Mouse (Mus musculus) kidney, postnatal 10 days (tissue): ENCODE data around the gene Epop.

Source experiments
- DNase-seq: peaks from one replicate; pipeline ENCODE4 v3.0.0; 2021; ENCODE audit warnings: mixed read lengths

The Epop gene

GRCm38 (mm10) chr11:97627556-97628302 lies 1.8 kb downstream of the Epop start:
- no peak for DNase-seq

- peak; percentile 19 for DNase-seq
These were observed 2.7 kb downstream of the Epop start for GRCm38 (mm10) chr11:97626850-97627249.

GRCm38 (mm10) chr11:97626431-97626830 lies 3.1 kb downstream of the Epop start:
- DNase-seq: no peak

- no peak for DNase-seq
These were observed 4.0 kb downstream of the Epop start for GRCm38 (mm10) chr11:97625551-97625950.

- DNase-seq: no peak
These were observed 6.3 kb downstream of the Epop start for GRCm38 (mm10) chr11:97623166-97623565.

GRCm38 (mm10) chr11:97622440-97622839 lies 7.1 kb downstream of the Epop start:
- peak; percentile 78 for DNase-seq

GRCm38 (mm10) chr11:97619391-97619795 lies 10.1 kb downstream of the Epop start:
- peak; percentile 91 for DNase-seq

- peak; percentile 41 for DNase-seq
These were observed 11.1 kb downstream of the Epop start for GRCm38 (mm10) chr11:97618368-97618767.

- DNase-seq: no peak
These were observed 14.2 kb downstream of the Epop start for GRCm38 (mm10) chr11:97615276-97615675.

- DNase-seq: peak; percentile 34
These were observed 18.4 kb downstream of the Epop start for GRCm38 (mm10) chr11:97611076-97611475.

GRCm38 (mm10) chr11:97609743-97610142 lies 19.8 kb downstream of the Epop start:
- no peak for DNase-seq

- DNase-seq: no peak
These were observed 20.6 kb downstream of the Epop start for GRCm38 (mm10) chr11:97608933-97609332.

GRCm38 (mm10) chr11:97607056-97607725 lies 22.3 kb downstream of the Epop start:
- DNase-seq: no peak

- DNase-seq: peak; percentile 69
These were observed 25.6 kb downstream of the Epop start for GRCm38 (mm10) chr11:97603891-97604290.

GRCm38 (mm10) chr11:97602223-97602622 lies 27.3 kb downstream of the Epop start:
- no peak for DNase-seq

GRCm38 (mm10) chr11:97599104-97599503 lies 30.4 kb downstream of the Epop start:
- no peak for DNase-seq

- DNase-seq: no peak
These were observed 31.4 kb downstream of the Epop start for GRCm38 (mm10) chr11:97597945-97598691.

GRCm38 (mm10) chr11:97594136-97594535 lies 35.4 kb downstream of the Epop start:
- DNase-seq: no peak

GRCm38 (mm10) chr11:97591910-97592309 lies 37.6 kb downstream of the Epop start:
- no peak for DNase-seq

GRCm38 (mm10) chr11:97590227-97590960 lies 39.1 kb downstream of the Epop start:
- DNase-seq: no peak

- no peak for DNase-seq
These were observed 40.3 kb downstream of the Epop start for GRCm38 (mm10) chr11:97589216-97589615.

- peak; percentile 51 for DNase-seq
These were observed 43.6 kb downstream of the Epop start for GRCm38 (mm10) chr11:97585932-97586331.

GRCm38 (mm10) chr11:97584476-97584875 lies 45.0 kb downstream of the Epop start:
- no peak for DNase-seq
